Mouse (Mus musculus) embryonic facial prominence, embryonic 10.5 days (tissue): ENCODE results near the gene Gm49403. TPM values are rescaled to one million over a fixed set of nuclear protein-coding genes. Genes with fewer than 3 reads are reported as not detected.

Experiments used
- DNase-seq: peaks from one replicate; pipeline ENCODE4 v3.0.0-alpha.2; 2017; ENCODE audit warnings: low spot score
- H3K27ac ChIP-seq: fragments of 300-500 bp; sonication (generic); replicated peaks from 2 replicates; pipeline ENCODE4 v1.5.1; 2016; ENCODE audit warnings: mild to moderate bottlenecking
- H3K27me3 ChIP-seq: fragments of 300-500 bp; sonication (generic); replicated peaks from 2 replicates; pipeline ENCODE4 v1.6.1; 2016; ENCODE audit warnings: low read depth, mild to moderate bottlenecking; ENCODE audit not compliant: poor library complexity, severe bottlenecking
- H3K36me3 ChIP-seq: fragments of 300-500 bp; sonication (generic); replicated peaks from 2 replicates; pipeline ENCODE4 v1.6.1; 2016; ENCODE audit warnings: mild to moderate bottlenecking, moderate library complexity
- H3K4me1 ChIP-seq: fragments of 300-500 bp; sonication (generic); 2 replicates; pipeline ENCODE4 v1.6.1; 2016
- H3K4me3 ChIP-seq: fragments of 300-500 bp; sonication (generic); 2 replicates; pipeline ENCODE4 v1.5.1; 2016; ENCODE audit warnings: mild to moderate bottlenecking, moderate library complexity
- H3K9me3 ChIP-seq: fragments of 300-500 bp; sonication (generic); 2 replicates; pipeline ENCODE4 v1.6.1; 2016; ENCODE audit warnings: mild to moderate bottlenecking
- WGBS: fragments of 180-500 bp; shearing (Covaris S2); methylation state at CpG from one replicate; pipeline ENCODE4 v1.1.7; 2016; 5-methylcytosine and 5-hydroxymethylcytosine counted together
- microRNA-seq: library from miRNA; unstranded; fragments of <30 nt; microRNA quantifications from one replicate; pipeline ENCODE4, GENCODE M21; 2017
- polyA plus RNA-seq: library from polyadenylated mRNA; unstranded; fragments of >200 nt; fragmentation: Nextera tagmentation; extraction: Ambion mirVana; gene quantifications from 2 replicates; pipeline ENCODE4 v1.2.1, GENCODE M21; 2016

Gm49403 gene
- polyA plus RNA-seq, 1 experiment from 2014 or later: not detected

DNA sequence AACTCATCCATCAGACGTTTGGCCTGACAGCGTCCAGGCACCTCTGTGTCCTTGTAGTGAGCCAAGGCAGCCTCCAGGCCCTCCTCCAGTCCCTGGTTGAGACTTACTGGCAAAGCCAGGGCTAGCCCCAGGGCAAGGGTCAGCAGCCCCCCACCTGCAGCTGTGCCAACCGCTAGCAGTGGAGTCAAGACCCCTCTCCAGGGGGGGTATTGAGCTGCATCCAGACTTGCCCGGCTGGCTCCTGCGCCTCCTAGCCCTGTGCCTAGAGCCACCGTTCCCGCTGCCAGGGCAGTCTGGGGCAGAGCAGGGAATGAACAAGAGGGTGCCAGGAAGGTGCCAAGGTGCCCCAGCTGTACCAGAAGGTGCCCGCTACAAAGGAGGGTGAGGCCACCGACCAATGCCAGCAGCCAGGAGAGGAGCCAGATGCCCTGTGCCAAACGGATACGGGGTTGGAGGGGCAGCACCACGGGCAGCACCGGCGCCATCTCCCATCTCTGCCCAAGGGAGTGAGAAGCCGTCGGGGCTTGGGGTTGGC lies 45.0 kb downstream of the Gm49403 start:
- DNase-seq: no peak
- Histone ChIP-seq H3K36me3 (peaks cover 61% of the 10 kb centered on the region), H3K27me3 (no peaks in the 10 kb centered on the region), H3K4me1 (peaks cover 28% of the 10 kb centered on the region), H3K9me3 (no peaks in the 10 kb centered on the region), H3K27ac (peak overlapping the region; percentile 91), H3K4me3 (peak overlapping the region; percentile 89)
- WGBS: 14% methylated on average over 16 of the region's 16 CpGs

DNA sequence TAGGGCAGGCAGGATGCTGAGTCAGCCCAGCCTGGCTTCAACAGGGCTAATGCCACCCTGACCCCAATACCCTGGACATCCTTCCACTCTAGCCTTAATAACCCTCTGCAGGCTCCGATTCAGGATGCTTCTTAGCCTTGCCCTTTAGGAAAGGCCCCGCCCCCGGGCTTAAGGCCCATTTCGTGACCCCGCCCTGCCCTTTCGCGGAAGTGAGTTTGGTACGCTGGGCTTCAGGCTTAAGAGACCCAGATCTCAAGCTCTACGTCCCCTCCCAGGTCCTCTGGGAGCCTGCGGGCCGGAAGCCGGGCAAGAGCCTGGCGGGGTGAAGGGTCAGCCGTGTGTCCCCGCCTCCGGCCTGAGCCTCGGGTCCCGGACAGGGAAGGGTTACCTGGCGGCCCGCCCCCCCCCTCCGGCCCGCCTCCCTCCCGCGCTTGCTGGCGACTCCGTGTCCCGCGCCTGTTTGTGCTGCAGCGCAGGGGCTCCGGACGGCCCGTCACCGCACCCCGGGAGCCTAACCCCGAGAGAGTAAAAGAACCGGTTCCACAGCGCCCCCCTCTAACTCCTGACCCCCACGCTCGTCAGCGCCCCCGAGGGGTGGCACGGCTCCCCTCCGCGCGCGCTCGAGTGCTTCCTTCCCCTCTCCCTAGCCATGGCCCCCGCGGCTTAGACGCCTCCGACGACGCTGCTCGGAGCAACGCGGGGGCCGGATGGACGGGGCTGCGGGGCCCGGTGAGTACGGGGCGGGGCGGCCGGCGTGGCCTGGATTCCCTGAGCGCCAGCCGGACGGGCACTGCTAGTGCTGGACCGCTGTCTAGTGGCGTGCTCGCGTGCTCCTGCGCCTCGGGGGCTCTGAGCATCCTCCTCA lies 45.7 kb downstream of the Gm49403 start, which contains the start of the genes Rom1 and Eml3:
Rom1 (minus strand) TSS at position 133 of the 865 bp plus-strand sequence.
Eml3 (plus strand) TSS at position 329 of the 865 bp plus-strand sequence.
- Histone ChIP-seq H3K4me1 (peaks cover 28% of the 10 kb centered on the region), H3K27ac (peak within 1 kb of the TSS; percentile 91), H3K27me3 (no peaks in the 10 kb centered on the region), H3K36me3 (peaks cover 63% of the 10 kb centered on the region), H3K4me3 (peak within 1 kb of the TSS; percentile 89), H3K9me3 (no peaks in the 10 kb centered on the region)
- WGBS: under 1% methylated on average over 73 of the region's 74 CpGs
- DNase-seq: peak; percentile 84

DNA sequence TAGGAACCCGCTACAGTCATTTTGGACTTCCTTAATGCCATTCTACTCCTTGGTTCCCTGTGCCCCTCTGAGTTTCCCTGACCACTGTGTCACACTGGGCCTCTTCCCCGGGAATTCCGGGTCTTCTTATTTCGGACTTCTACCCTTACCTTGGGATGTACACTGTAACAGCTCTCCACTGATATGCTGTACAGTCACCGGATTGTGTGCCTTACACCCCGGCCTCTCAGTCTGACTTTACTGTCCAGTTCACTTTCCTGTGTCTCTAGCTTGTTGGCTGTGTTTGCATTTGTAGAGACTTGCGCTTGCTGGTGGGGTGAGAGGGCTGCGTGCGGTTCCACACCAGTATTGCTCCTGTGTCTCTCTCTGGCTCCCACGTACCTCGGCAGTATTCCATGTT lies 46.4 kb downstream of the Gm49403 start:
- WGBS: 12% methylated on average over 11 of the region's 11 CpGs
- Histone ChIP-seq H3K9me3 (no peaks in the 10 kb centered on the region), H3K27me3 (no peaks in the 10 kb centered on the region), H3K4me1 (peaks cover 28% of the 10 kb centered on the region), H3K4me3 (peak overlapping the region; percentile 89), H3K27ac (peak overlapping the region; percentile 91), H3K36me3 (peaks cover 66% of the 10 kb centered on the region)
- no peak for DNase-seq

DNA sequence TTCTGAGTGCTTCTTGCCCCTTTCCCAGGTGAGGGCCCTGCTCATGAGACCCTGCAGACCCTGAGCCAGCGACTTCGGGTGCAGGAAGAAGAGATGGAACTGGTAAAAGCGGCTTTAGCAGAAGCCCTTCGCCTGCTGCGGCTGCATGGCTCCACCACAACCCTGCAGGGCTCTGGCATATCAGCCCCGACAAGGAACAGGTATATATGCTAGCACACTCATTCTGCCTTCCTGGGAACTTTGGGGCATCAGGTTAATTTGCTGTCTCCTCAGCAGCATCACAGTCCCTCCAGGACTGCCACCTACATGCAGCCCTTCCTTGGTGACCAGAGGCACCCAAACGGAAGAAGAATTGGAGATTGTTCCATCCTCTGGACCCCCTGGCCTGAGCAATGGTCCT lies 47.0 kb downstream of the Gm49403 start:
- Histone ChIP-seq H3K36me3 (peaks cover 66% of the 10 kb centered on the region), H3K27ac (peak overlapping the region; percentile 12; the same call in 1 of the 2 replicates), H3K4me1 (peaks cover 28% of the 10 kb centered on the region), H3K9me3 (no peaks in the 10 kb centered on the region), H3K4me3 (peak overlapping the region; percentile 89), H3K27me3 (no peaks in the 10 kb centered on the region)
- no peak for DNase-seq
- WGBS: 79% methylated on average over 7 of the region's 7 CpGs

DNA sequence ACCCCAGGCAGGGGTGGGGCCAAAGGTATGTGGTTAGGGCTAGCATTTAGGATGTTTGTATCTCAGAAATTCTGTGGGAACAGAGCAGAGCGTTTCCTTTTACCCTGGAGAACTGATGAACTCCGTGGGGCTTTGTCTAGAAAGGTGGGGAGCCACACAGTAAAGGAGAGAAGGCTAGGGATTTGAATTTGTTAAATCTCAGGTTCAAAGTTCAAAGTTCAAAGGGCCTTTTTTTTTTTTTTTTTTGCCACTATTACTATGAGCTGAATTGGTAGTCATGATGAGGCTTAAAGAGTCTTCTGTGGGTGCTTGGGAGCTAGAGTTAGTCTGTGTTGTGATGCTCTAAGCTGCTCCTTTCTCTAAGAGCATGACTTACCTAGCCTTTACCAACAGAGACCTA lies 53.0 kb downstream of the Gm49403 start:
- Histone ChIP-seq H3K4me1 (peaks cover 14% of the 10 kb centered on the region), H3K36me3 (peaks cover 81% of the 10 kb centered on the region), H3K27ac (no peak overlapping the region), H3K9me3 (no peaks in the 10 kb centered on the region), H3K27me3 (no peaks in the 10 kb centered on the region), H3K4me3 (no peak overlapping the region)
- no peak for DNase-seq
- WGBS: 88% methylated on average over 2 of the region's 2 CpGs

Small RNA genes within 50 kb of the gene (microRNA-seq; reads per million reads assigned to microRNA genes)
- not detected for gene Mir5136

Other genes starting within 250 kb of the Gm49403 start
- gene Chrm1, start 220.1 kb upstream of the Gm49403 start, polyA plus RNA-seq: 0.04 and 0.09 TPM in 2 replicates
- 125 and 127 TPM in 2 replicates for gene Slc3a2, start 160.6 kb upstream of the Gm49403 start, polyA plus RNA-seq
- gene Wdr74, start 148.1 kb upstream of the Gm49403 start, polyA plus RNA-seq: 117 and 127 TPM in 2 replicates
- 3.4 and 3.5 TPM in 2 replicates for gene 1700092M07Rik, start 143.2 kb upstream of the Gm49403 start, polyA plus RNA-seq
- 97.0 and 108 TPM in 2 replicates for gene Stx5a, start 142.5 kb upstream of the Gm49403 start, polyA plus RNA-seq
- gene Nxf1, start 126.9 kb upstream of the Gm49403 start, polyA plus RNA-seq: 254 and 269 TPM in 2 replicates
- gene Tmem223, start 112.9 kb upstream of the Gm49403 start, polyA plus RNA-seq: 179 and 185 TPM in 2 replicates
- 43.4 and 46.7 TPM in 2 replicates for gene Tmem179b, start 109.5 kb upstream of the Gm49403 start, polyA plus RNA-seq
- 44.7 and 46.3 TPM in 2 replicates for gene Taf6l, start 97.5 kb upstream of the Gm49403 start, polyA plus RNA-seq
- 193 and 205 TPM in 2 replicates for gene Polr2g, start 85.4 kb upstream of the Gm49403 start, polyA plus RNA-seq
- 6.5 and 6.9 TPM in 2 replicates for gene Zbtb3, start 81.4 kb upstream of the Gm49403 start, polyA plus RNA-seq
- gene Ttc9c, start 64.6 kb upstream of the Gm49403 start, polyA plus RNA-seq: 83.8 and 85.6 TPM in 2 replicates
- 4.8 and 5.0 TPM in 2 replicates for gene Hnrnpul2, start 63.9 kb upstream of the Gm49403 start, polyA plus RNA-seq
- not detected in 2 replicates for gene AC129217.1, start 54.2 kb upstream of the Gm49403 start, polyA plus RNA-seq
- 41.4 and 44.6 TPM in 2 replicates for gene Bscl2, start 46.5 kb upstream of the Gm49403 start, polyA plus RNA-seq
- 29.3 and 32.0 TPM in 2 replicates for gene Gng3, start 44.7 kb upstream of the Gm49403 start, polyA plus RNA-seq
- gene Lrrn4cl, start 33.2 kb upstream of the Gm49403 start, polyA plus RNA-seq: 0.55 and 0.57 TPM in 2 replicates
- 218 and 220 TPM in 2 replicates for gene Ubxn1, start 12.4 kb upstream of the Gm49403 start, polyA plus RNA-seq
- gene Uqcc3, start 3.0 kb upstream of the Gm49403 start, polyA plus RNA-seq: 59.0 and 62.0 TPM in 2 replicates
- 115 and 118 TPM in 2 replicates for gene Lbhd1, start 198 bp upstream of the Gm49403 start, polyA plus RNA-seq
- gene 1810009A15Rik, start 4.9 kb downstream of the Gm49403 start, polyA plus RNA-seq: 159 and 167 TPM in 2 replicates
- gene Gm49416, start 5.0 kb downstream of the Gm49403 start, polyA plus RNA-seq: 0.59 and 0.96 TPM in 2 replicates
- gene Ints5, start 9.1 kb downstream of the Gm49403 start, polyA plus RNA-seq: 59.0 and 60.9 TPM in 2 replicates
- 116 TPM in 2 replicates for gene Ganab, start 14.1 kb downstream of the Gm49403 start, polyA plus RNA-seq
- 46.7 and 47.3 TPM in 2 replicates for gene B3gat3, start 36.4 kb downstream of the Gm49403 start, polyA plus RNA-seq
- 3.1 and 3.8 TPM in 2 replicates for gene Rom1, start 45.4 kb downstream of the Gm49403 start, polyA plus RNA-seq
- 28.9 and 30.1 TPM in 2 replicates for gene Eml3, start 45.6 kb downstream of the Gm49403 start, polyA plus RNA-seq
- 212 and 216 TPM in 2 replicates for gene Mta2, start 57.9 kb downstream of the Gm49403 start, polyA plus RNA-seq
- 45.2 and 47.8 TPM in 2 replicates for gene Tut1, start 69.9 kb downstream of the Gm49403 start, polyA plus RNA-seq
- gene Eef1g, start 83.1 kb downstream of the Gm49403 start, polyA plus RNA-seq: 550 and 554 TPM in 2 replicates
- gene Ahnak, start 105.4 kb downstream of the Gm49403 start, polyA plus RNA-seq: 9.3 and 10.0 TPM in 2 replicates
- not detected in 2 replicates for gene Scgb1a1, start 204.0 kb downstream of the Gm49403 start, polyA plus RNA-seq